Mouse (Mus musculus) lung, postnatal 0 days (tissue): ENCODE measurements around the gene Olfr847. TPM values are rescaled to one million over a fixed set of nuclear protein-coding genes. Genes with fewer than 3 reads are reported as not detected.

Experiments used
- ATAC-seq: fragments of 200-750 bp; cut with Nextera tagmentation; 2 replicates; pipeline ENCODE4 v1.8.0; 2017; ENCODE audit warnings: moderate library complexity
- DNase-seq: peaks from one replicate; pipeline ENCODE4 v3.0.0-alpha.2; 2016; ENCODE audit warnings: low spot score
- H3K27ac ChIP-seq: fragments of 300-500 bp; sonication (generic); 2 replicates; pipeline ENCODE4 v1.5.1; 2014; ENCODE audit warnings: antibody characterized with exemption, mild to moderate bottlenecking, low read length, mixed read lengths
- H3K27me3 ChIP-seq: fragments of 300-500 bp; sonication (generic); replicated peaks from 2 replicates; pipeline ENCODE4 v1.6.1; 2014; ENCODE audit warnings: low read length, mixed read lengths; ENCODE audit not compliant: insufficient read depth
- H3K36me3 ChIP-seq: fragments of 300-500 bp; sonication (generic); 2 replicates; pipeline ENCODE4 v1.6.1; 2014; ENCODE audit warnings: low read length, mixed read lengths; ENCODE audit not compliant: insufficient read depth
- H3K4me1 ChIP-seq: fragments of 300-500 bp; sonication (generic); 2 replicates; pipeline ENCODE4 v1.6.1; 2014; ENCODE audit warnings: antibody characterized with exemption, low read depth, low read length, mixed read lengths; ENCODE audit not compliant: insufficient read depth
- H3K4me2 ChIP-seq: fragments of 300-500 bp; sonication (generic); replicated peaks from 2 replicates; pipeline ENCODE4 v1.6.1; 2014; ENCODE audit warnings: low read depth, mild to moderate bottlenecking, low read length, moderate library complexity, mixed read lengths
- H3K4me3 ChIP-seq: fragments of 300-500 bp; sonication (generic); 2 replicates; pipeline ENCODE4 v1.5.1; 2014; ENCODE audit warnings: low read depth, low read length
- H3K9ac ChIP-seq: fragments of 300-500 bp; sonication (generic); replicated peaks from 2 replicates; pipeline ENCODE4 v1.6.1; 2014; ENCODE audit warnings: low read depth, mild to moderate bottlenecking
- H3K9me3 ChIP-seq: fragments of 300-500 bp; sonication (generic); 2 replicates; pipeline ENCODE4 v1.6.1; 2016; ENCODE audit warnings: low read length, mixed read lengths
- CTCF ChIP-seq: IDR thresholded peaks from 2 replicates; pipeline ENCODE4 v1.5.1; 2016; ENCODE audit warnings: antibody characterized with exemption, mild to moderate bottlenecking
- EP300 ChIP-seq: IDR thresholded peaks from 2 replicates; pipeline ENCODE4 v1.6.1; 2016; ENCODE audit warnings: antibody characterized with exemption, mild to moderate bottlenecking, control low read depth
- WGBS: fragments of 180-500 bp; shearing (Covaris S2); extraction: QIAGEN DNeasy Blood & Tissue Kit; methylation state at CpG from one replicate; pipeline ENCODE4 v1.1.7; 2014; 5-methylcytosine and 5-hydroxymethylcytosine counted together
- polyA plus RNA-seq: library from polyadenylated mRNA; unstranded; fragments of >200 nt; fragmentation: Nextera tagmentation; extraction: Ambion mirVana; gene quantifications from 2 replicates; pipeline ENCODE4 v1.2.1, GENCODE M21; 2015

Gene Olfr847
- polyA plus RNA-seq: not detected in 2 replicates

- Histone ChIP-seq H3K9ac (no peak within 1 kb of the TSS), H3K36me3 (no peaks in the 10 kb centered on the region), H3K4me1 (no peaks in the 10 kb centered on the region), H3K27ac (no peak within 1 kb of the TSS), H3K9me3 (no peaks in the 10 kb centered on the region), H3K27me3 (no peaks in the 10 kb centered on the region), H3K4me3 (no peak within 1 kb of the TSS), H3K4me2 (no peak within 1 kb of the TSS)
- no peak for ATAC-seq
- TF ChIP-seq CTCF: no peak
- no peak for TF ChIP-seq EP300
- WGBS: 56% methylated on average over 1 of the region's 1 CpGs
- no peak for DNase-seq
Observed at GRCm38 (mm10) chr9:19378569-19378968, at the start of gene Olfr847. Gene Olfr847, minus strand, starts transcription at chr9:19378669.

DNA sequence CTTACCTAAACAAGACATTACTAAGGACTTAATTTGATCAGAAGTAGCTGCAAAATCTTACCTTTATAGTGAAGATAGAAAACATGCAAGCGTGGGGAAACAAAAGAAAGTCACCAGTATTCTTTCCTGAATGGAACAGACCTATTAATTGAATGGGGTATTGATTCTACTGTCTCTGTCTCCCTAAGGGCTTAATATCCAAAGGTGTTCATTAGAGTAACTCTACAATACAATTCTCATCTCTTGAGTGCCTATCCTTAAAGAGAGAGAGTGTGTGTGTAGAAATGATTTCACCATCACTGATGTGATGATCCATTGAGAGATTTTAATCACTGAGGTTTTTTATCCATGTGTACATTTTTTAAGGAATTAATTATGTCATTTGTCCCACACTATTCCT lies 14.6 kb downstream of the Olfr847 start, which contains the start of gene Olfr846:
Gene Olfr846 (minus strand): TSS at position 101 of the 400 bp plus-strand sequence.
- no peak for ATAC-seq
- WGBS: 23% methylated on average over 1 of the region's 1 CpGs
- no peak within 1 kb of the TSS for H3K9ac ChIP-seq
- H3K27ac ChIP-seq: no peak within 1 kb of the TSS
- H3K4me3 ChIP-seq: no peak within 1 kb of the TSS
- DNase-seq: no peak
- no peak within 1 kb of the TSS for H3K4me2 ChIP-seq
- no peaks in the 10 kb centered on the region for H3K4me1 ChIP-seq
- H3K27me3 ChIP-seq: no peaks in the 10 kb centered on the region
- TF ChIP-seq EP300 (no peak), CTCF (no peak)
- H3K36me3 ChIP-seq: no peaks in the 10 kb centered on the region
- H3K9me3 ChIP-seq: no peaks in the 10 kb centered on the region

DNA sequence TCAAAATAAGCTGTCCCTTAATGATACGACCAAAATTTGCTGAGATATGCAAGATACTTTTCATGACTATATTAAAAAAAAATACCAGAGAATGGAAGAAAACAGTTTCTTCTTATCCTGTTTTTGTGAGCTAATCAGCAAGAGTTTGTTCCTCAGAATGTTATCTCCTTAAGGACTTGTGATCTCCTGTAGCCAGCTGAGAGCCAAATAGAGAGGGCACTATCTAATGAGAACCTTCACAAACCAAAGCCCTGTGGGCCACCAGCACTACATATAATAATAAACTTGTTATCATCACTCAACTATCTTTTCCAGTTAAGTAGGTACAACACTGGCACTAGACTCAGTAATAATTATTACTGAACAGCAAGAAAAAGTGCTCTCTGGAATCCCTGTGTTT lies 42.3 kb downstream of the Olfr847 start, which contains the start of gene Olfr845:
Gene Olfr845 (plus strand): TSS at position 301 of the 400 bp plus-strand sequence.
- Histone ChIP-seq H3K9me3 (no peaks in the 10 kb centered on the region), H3K4me3 (no peak within 1 kb of the TSS), H3K36me3 (no peaks in the 10 kb centered on the region), H3K4me1 (no peaks in the 10 kb centered on the region), H3K9ac (no peak within 1 kb of the TSS), H3K27ac (no peak within 1 kb of the TSS), H3K27me3 (no peaks in the 10 kb centered on the region), H3K4me2 (no peak within 1 kb of the TSS)
- 52% methylated on average over 1 of the region's 1 CpGs for WGBS
- DNase-seq (no peak), ATAC-seq (no peak)
- TF ChIP-seq EP300: no peak
- no peak for TF ChIP-seq CTCF

Other genes starting within 250 kb of the Olfr847 start
- not detected in 2 replicates for gene Olfr837, start 242.4 kb downstream of the Olfr847 start, polyA plus RNA-seq
- not detected in 2 replicates for gene Olfr839-ps1, start 201.4 kb downstream of the Olfr847 start, polyA plus RNA-seq
- gene Olfr843, start 126.7 kb downstream of the Olfr847 start, polyA plus RNA-seq: not detected in 2 replicates
- not detected in 2 replicates for gene Olfr844, start 62.3 kb downstream of the Olfr847 start, polyA plus RNA-seq
- not detected in 2 replicates for gene Olfr845, start 42.2 kb downstream of the Olfr847 start, polyA plus RNA-seq
- gene Olfr846, start 14.7 kb downstream of the Olfr847 start, polyA plus RNA-seq: not detected in 2 replicates
- not detected in 2 replicates for gene Olfr849, start 61.6 kb upstream of the Olfr847 start, polyA plus RNA-seq
- gene Olfr850, start 99.6 kb upstream of the Olfr847 start, polyA plus RNA-seq: not detected in 2 replicates
- not detected in 2 replicates for gene Olfr851, start 114.6 kb upstream of the Olfr847 start, polyA plus RNA-seq
- not detected in 2 replicates for gene Olfr853, start 162.4 kb upstream of the Olfr847 start, polyA plus RNA-seq
- gene Olfr854, start 188.7 kb upstream of the Olfr847 start, polyA plus RNA-seq: not detected in 2 replicates
- not detected in 2 replicates for gene Olfr855, start 203.9 kb upstream of the Olfr847 start, polyA plus RNA-seq
- gene Zfp317, start 243.4 kb upstream of the Olfr847 start, polyA plus RNA-seq: 12.0 and 13.9 TPM in 2 replicates